Mouse (Mus musculus): ENCODE measurements at regions not wholly inside any gene's neighbourhood (a gene's known extent, or its start where the extent isn't known, plus 50 kb on each side); places are given as distances from the start of the nearest gene placed in this dataset.
A peak's percentile ranks its signal among the peaks of the same experiment; 100 is the strongest.

DNA sequence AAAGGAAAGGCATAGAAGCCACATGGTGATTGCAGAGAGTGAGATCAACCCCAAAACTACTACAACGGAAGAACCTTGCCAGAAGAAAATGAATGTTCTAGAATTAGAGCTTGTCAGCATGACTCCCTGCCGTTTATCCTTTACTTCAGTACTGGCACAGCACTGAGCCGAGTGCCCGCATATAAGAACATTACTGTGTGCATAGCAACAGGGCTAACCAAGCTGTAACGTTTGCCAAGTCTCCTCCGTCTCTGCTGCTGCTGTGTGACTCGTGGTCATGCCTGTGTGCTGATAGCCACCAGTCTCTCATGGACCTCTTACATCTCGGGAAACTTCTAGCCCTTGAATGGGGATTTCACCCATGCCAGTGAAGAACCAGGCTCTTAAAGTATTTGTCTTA lies 228.1 kb upstream of the Zdhhc25 start:
- no peak for DNase-seq (ENCODE audit: low spot score in 2 of 2)

GRCm38 (mm10) chr15:88373923-88374322 lies 226.2 kb upstream of the Zdhhc25 start:
- no peak for DNase-seq (ENCODE audit: low spot score in 2 of 2)

DNA sequence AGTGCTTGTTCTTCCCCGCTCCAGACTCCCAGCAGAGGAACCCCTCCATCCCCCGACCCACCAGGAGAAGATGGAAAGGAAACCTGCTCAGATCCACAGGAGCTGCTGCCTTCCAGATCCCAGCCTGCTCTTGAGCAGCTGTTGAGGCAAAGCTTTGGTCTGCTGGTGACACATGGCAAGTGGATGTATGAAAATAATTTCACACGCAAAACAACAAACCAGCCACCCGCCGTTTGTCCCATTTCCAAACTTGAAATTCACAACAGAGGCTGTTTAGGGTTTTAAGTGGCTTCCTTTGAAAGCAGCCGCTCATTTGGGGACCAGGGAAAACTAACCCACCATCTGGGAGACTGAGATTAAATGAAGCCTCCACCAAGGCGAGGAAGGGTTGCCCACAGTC lies 220.8 kb upstream of the Zdhhc25 start:
- DNase-seq (ENCODE audit: low spot score in 2 of 2), result no peak

- DNase-seq (ENCODE audit: low spot score in 2 of 2), result no peak
Measured at GRCm38 (mm10) chr15:88379951-88380623, 220.0 kb upstream of the Zdhhc25 start.

DNA sequence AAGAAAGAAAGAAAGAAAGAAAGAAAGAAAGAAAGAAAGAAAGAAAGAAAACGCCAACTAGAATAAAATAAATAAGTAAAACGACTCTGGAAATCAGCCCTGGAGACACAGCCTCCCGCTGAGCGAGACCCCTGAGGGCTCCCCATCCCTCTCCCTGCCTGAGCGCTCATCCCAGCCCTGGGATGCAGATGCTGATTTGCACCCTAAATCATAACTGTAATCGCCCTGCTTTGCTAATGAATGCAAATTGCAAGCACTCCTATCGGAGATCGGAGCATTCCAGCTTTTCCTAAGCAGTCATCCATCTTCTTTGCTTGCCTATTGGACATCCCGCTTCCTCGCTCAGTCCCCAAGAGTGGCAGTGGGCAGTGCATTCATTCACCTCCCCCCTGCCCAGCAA lies 218.7 kb upstream of the Zdhhc25 start:
- DNase-seq (ENCODE audit: low spot score in 2 of 2), result no peak

DNA sequence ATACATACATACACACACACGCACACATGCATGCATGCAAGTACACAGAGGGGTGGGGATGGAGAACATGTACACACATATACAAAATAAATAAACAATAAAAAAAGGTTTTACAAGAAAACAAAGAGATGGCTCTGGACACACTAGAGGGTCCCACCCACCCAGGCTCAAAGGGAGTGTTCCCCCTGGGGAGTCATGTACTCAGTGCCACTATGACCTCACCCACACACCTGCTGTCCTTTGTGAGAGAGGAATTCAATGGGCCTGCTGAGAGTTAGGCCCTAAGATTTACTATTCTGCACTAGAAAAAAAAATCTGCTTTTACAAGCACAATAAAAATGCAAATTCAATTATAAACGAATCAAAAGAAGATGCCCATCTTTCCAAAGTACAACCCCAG lies 214.2 kb upstream of the Zdhhc25 start:
- no peak for DNase-seq (ENCODE audit: low spot score in 2 of 2)

DNA sequence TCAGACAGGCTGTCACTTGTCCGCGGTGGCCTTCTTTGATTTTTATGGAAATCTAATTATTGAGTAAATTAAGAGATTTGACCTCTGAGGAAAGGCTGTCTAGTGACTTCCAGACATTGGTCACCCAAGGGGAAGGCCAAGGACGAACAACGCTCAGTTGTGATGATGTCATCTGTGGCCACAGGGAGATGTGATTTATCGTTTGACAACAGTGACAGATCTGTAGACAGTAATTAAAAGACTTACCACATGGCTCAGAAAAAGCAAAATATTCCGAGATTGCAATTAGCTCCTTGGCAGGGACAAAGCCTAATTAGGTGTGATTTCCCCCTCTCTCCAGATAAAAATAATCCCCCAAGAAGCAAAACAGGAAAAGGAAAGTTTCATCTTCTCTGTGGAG lies 213.4 kb upstream of the Zdhhc25 start:
- DNase-seq (ENCODE audit: low spot score in 2 of 2), result no peak

GRCm38 (mm10) chr15:88391822-88392221 lies 208.3 kb upstream of the Zdhhc25 start:
- no peak for DNase-seq (ENCODE audit: low spot score in 2 of 2)

DNA sequence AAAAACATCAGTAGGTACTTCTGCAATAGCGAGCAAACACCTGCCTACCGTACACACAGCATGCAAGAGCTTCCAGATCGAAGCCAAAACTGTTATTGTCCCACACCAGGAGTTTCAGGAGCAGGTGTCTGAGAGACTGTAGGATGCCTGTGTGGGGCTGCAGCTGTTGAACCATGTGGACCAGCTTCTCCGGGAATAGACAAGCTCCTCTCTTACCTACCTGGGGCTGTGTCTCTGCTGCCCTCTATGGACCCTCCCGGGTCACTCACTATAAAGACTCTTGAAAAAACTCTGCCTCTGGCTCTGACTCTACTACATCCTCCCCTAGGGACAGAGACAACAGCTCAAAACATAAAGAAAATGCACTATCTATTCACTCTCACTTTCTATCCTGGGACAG lies 201.0 kb upstream of the Zdhhc25 start:
- no peak for DNase-seq (ENCODE audit: low spot score in 2 of 2)

GRCm38 (mm10) chr15:88399989-88400388 lies 200.1 kb upstream of the Zdhhc25 start:
- DNase-seq (ENCODE audit: low spot score in 2 of 2), result no peak

- no peak for DNase-seq (ENCODE audit: low spot score in 2 of 2)
Measured at GRCm38 (mm10) chr15:88400787-88401186, 199.3 kb upstream of the Zdhhc25 start.

GRCm38 (mm10) chr15:88408461-88409379 lies 191.4 kb upstream of the Zdhhc25 start:
- no peak for DNase-seq (ENCODE audit: low spot score in 2 of 2)

DNA sequence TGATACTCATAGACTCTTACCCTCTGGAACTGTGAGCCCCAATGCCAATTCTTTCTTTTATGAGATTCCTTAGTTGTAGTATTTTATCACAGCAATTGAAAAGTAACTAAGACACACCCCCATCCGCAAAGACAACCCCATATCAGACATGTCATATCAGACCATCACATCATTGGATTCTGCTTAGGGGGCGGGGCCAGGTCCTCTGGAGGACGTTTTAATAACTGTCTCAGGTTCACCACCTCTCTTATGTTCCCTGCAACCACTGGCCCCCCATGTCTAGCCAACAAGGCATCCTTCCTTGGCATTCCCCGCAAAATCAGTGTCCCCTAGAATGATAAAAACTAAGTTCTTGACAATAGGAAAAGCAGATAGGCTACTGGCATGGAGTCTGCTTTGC lies 185.9 kb upstream of the Zdhhc25 start:
- DNase-seq (ENCODE audit: low spot score in 2 of 2), result no peak

- DNase-seq (ENCODE audit: low spot score in 2 of 2), result no peak
Measured at GRCm38 (mm10) chr15:88418881-88419280, 181.2 kb upstream of the Zdhhc25 start.

- DNase-seq (ENCODE audit: low spot score in 2 of 2), result no peak
Measured at GRCm38 (mm10) chr15:88428441-88428840, 171.7 kb upstream of the Zdhhc25 start.

DNA sequence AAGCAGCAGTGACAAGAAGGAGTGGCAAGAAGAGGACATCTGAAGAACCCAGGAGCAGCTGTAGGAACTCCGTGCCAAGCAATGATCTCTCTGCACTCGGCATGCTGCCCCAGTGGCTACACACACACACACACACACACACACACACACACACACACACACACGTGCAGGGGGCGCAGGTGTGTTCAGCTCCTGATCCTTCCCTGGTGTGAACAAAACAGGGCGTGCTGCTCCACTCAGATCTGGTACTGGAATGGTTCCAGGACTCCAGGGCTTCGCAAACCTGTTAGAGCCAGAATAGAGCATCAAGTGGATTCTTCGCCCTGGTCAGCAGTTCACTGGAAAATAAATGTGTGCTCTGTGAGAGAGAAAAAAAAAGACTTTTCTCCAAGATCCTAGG lies 169.2 kb upstream of the Zdhhc25 start:
- no peak for DNase-seq (ENCODE audit: low spot score in 2 of 2)

- no peak for DNase-seq (ENCODE audit: low spot score in 2 of 2)
Measured at GRCm38 (mm10) chr15:88448272-88448671, 151.8 kb upstream of the Zdhhc25 start.

DNA sequence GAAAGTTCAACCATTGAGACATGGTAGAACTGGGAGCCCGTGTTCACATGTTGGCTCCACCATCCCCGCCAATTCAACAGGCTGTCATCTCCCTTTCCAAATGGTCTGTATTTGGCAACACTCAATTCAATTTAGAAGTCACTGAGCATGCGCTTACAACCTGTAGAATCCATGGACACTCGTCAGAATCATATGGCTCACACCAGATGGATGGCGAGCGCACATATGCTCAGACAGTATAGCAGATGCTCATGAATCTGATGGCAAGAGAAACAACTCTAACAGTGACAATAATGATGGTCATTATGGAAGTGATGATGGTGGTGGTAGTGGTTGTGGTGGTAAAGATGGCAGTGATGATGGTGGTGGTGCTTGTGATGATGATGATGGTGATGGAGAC lies 148.9 kb upstream of the Zdhhc25 start:
- no peak for DNase-seq (ENCODE audit: low spot score in 2 of 2)

- DNase-seq (ENCODE audit: low spot score in 2 of 2), result no peak
Measured at GRCm38 (mm10) chr15:88468107-88468506, 132.0 kb upstream of the Zdhhc25 start.

GRCm38 (mm10) chr15:88468810-88469209 lies 131.3 kb upstream of the Zdhhc25 start:
- DNase-seq (ENCODE audit: low spot score in 2 of 2), result peak in 1 of 2 experiments; percentile 4

DNA sequence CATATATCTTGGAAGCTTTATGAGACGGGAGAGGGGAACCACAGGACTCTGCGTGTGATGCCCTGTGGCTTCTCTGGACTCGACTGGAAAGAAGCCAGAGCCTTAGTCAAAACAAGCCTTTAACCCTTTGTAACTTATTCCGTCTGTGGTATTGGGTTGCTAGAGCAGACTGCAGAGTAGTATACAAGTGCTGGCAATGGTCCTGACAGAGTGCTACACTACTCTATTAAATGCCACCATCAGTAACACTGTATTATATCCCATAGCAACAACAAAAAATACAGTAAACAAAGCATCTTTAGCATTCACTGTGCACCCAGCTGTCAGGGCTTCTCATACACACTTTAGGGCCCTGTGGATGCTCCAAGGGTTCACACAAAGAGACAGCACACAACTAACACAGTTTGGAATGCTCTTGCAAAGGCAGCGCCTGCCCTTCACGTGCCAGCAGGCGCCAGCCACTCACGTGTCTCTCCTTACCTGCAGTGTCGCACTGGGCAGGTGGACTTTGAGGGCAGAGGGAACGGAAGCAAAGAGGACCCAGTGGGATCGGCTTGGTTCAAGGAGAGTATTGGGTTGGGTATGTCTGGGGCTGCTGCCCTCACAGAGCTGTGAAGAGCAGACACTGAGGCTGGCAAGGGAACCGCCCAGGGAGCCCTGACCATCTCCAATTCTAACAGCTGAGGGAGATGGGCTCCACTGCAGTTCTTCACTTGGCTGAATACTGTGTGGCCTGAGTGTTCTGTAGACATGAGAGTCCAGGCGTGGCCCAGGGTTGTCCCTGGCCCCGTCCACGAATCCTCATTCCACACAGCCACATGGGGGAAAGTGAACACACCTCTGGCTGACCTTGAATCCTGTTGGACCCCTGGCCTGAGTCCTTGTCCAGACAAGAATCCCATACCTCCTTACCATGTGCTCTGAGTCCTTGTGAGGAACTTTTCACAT lies 130.3 kb upstream of the Zdhhc25 start:
- DNase-seq (ENCODE audit: low spot score in 2 of 2), result no peak
